Mouse (Mus musculus) Muller cell, postnatal 12 days (primary cell): ENCODE data around the gene Gadl1.

Experiments used
- DNase-seq: peaks from one replicate; pipeline ENCODE4 v3.0.0-alpha.2; 2015; ENCODE audit errors: inconsistent ontology term

Gene Gadl1

GRCm38 (mm10) chr9:115936350-115936749 is 27.1 kb downstream of the Gadl1 start:
- no peak for DNase-seq

GRCm38 (mm10) chr9:115937915-115938314 is 28.7 kb downstream of the Gadl1 start:
- DNase-seq, result no peak

GRCm38 (mm10) chr9:115939420-115939819 is 30.2 kb downstream of the Gadl1 start:
- no peak for DNase-seq

DNA sequence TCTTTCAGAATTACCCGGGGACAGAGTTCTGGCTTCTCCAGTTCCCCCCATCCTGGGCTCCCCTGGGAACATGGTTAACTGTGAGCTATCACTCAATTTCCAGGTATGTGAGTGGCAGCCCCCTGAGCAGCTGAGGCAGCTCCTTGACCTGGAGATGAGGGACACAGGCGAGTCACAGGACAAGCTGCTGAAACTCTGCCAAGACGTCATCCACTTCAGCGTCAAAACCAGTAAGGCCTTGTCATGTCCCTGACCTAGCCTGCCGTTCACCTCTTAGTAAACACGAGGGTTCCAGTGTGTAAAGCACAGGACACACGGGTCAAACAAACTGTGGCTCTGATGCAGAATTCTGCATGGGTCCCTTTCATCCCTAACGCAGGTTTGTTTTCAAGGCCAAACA is 31.9 kb downstream of the Gadl1 start:
- DNase-seq, result no peak

DNA sequence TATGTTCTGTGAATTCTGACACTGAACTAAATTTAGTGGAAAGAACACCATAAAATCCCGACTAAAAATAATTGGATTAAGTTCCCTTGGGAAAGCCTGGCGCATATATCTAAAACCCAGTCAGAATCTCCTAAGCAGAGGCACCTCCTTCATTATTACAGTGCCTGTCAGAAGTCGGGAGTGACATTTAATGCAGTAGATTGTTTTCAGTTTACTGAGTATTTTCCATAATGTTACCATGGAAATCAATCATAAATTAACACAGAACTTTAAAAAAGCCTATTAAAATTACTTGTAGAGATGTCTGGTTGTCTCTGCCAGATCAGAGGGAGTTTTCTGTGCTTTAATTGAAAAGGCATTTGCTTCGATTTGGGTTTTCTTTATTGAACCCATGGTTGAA is 33.2 kb downstream of the Gadl1 start:
- DNase-seq, result no peak

- no peak for DNase-seq
Observed at GRCm38 (mm10) chr9:115942989-115943388, 33.7 kb downstream of the Gadl1 start.

- DNase-seq, result no peak
Observed at GRCm38 (mm10) chr9:115943577-115944320, 34.5 kb downstream of the Gadl1 start.

DNA sequence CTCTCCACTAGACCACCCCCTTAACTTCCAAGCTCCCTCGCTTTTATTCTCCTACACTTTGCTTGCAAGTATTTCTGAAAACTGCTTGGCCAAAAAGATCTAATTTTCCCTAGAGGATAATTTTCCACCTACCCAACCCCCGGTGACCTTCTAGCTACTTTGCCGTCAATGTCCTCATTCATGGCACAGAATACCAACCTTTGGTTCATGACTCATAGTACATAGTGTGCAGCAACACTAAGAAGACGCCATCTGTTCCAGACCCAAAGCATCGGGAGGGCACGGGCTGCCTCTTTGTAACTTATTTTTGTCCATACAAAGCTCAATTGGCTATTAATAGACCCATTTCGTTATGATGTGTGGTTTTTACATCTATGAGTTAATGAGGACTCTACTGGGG is 55.8 kb downstream of the Gadl1 start:
- DNase-seq, result no peak

DNA sequence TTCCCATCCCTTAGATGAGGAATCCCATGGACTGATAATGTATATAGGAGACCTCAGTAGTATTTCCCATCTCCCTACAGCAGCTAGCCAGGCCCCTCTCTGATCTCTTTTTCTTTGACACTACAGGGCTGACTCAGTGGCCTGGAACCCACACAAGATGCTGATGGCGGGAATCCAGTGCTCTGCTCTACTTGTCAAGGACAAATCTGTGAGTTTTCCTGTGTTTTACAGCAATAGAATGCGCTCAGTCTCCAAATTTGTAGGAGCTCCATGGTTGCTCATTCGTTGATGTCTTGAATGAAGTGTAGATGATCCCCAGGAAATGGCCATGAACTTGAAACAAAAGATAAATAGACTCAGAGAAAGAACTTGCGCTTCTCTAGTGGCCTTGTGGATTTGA is 56.9 kb downstream of the Gadl1 start:
- DNase-seq, result peak; percentile 75

GRCm38 (mm10) chr9:115966746-115967145 is 57.5 kb downstream of the Gadl1 start:
- DNase-seq, result no peak

- DNase-seq, result peak; percentile 48
Observed at GRCm38 (mm10) chr9:115967638-115968037, 58.4 kb downstream of the Gadl1 start.

- no peak for DNase-seq
Observed at GRCm38 (mm10) chr9:115976901-115977300, 67.6 kb downstream of the Gadl1 start.

DNA sequence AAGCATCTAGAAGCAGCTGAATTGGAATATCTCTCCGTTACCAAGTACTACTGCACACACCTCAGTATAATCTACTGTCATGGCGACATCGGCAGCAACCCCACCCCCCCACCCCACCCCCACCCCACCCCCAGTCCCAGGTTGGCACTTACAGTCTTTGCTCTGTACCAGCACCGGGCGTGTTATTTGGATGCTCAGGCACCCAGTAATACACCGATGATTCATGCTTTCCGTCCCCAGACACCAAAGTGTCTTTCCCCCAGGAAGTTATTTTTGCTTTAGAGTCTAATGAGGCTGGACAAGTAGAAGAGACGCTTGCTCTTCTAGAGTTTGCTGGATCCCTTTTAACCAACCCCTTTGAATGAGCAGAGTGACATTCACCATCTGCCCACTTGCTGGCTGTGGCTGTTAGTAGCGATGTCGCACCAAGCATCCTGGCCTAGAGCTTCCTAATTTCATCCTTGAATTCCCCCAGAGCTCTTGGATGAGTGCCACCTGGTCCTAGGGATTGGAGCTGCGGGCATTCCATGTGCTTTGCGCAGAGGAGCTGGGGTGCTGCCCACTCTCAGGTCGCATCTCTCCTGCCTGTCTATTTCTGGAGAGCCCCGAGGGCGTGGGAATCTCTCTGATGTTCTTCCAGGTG is 68.5 kb downstream of the Gadl1 start:
- DNase-seq, result peak; percentile 99

GRCm38 (mm10) chr9:115978478-115978877 is 69.2 kb downstream of the Gadl1 start:
- no peak for DNase-seq

DNA sequence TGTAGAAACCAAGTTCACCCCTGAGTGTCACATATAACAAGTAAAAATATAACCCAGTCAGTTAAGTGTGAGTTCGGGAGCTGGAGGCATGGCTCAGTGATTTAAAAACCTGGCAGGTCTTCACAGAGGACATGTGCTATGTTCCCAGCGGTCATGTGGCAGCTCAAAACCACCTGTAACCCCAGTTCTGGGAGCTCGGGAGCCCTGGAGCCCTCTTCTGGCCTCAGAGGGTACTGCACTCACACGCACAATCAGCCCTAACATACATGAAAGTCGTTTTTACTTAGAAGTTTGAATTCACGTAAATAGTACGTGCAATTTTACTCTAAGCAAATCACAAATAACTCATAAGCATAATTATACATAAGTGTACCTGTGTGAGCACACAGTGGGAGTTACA is 81.4 kb downstream of the Gadl1 start:
- no peak for DNase-seq

GRCm38 (mm10) chr9:115994772-115995171 is 85.5 kb downstream of the Gadl1 start:
- no peak for DNase-seq

DNA sequence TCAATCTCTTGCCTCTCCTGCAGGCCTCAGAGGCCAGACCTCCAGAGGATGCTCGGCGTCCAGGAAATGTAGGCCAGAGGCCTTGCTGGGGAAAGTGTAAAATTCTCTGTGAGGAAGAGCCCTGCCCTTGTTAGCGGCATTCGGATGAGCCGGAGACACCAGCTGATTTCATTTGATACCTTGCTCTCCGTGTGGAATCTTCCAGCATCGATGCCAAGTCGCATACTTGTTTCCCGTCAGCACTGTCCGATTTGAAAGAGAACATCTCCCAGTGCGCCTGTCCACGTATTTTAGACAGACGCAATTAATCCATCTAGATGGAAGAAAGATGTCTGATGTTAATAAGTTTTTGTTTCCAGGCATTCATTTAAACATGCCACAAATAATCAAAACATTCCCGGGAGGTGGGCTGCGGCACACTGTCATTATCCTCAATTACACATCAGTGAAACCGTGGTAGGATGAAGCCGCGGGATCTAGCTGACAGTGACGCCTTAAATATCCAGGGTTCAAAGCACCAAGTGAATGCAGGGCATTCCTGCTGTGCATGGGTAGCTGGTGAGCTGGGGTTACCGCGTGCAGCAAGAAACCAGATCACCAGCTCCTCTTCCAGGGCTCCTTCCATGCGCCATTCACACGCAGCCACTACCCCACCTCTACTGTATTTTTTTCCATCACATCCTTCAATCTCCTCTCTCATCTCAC is 86.8 kb downstream of the Gadl1 start:
- DNase-seq, result peak; percentile 85

GRCm38 (mm10) chr9:115998383-115998782 is 89.1 kb downstream of the Gadl1 start:
- DNase-seq, result no peak

DNA sequence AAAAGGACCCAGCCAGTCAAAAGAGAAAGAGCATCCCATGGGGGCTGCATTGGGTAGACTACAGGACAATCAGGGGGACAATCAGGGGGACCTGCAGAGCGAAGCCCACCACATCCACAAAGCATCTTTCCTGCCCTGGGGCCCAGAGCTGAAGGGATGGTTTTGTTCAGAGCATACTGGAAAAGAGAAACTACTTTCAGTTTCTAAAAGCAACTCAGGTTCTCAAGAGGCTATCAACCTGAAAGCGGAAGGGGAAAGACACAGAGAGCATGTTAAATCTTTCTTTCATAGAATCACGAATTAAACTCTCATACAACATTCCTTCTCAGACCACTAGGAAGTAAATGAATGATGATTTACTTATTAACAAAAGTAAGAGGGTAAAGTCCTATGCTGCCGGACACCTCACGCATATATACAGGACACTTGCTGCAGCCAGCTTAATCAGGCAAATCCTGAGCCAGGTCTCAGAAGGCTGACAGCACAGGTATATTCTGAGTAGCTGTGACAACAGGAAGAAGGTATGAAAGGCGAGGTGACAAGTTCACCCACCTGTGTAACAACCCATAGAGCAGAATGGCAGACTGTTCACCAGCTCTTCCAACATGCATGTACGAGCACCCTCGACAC is 90.2 kb downstream of the Gadl1 start:
- DNase-seq, result no peak

- DNase-seq, result no peak
Observed at GRCm38 (mm10) chr9:116013911-116014310, 104.7 kb downstream of the Gadl1 start.

DNA sequence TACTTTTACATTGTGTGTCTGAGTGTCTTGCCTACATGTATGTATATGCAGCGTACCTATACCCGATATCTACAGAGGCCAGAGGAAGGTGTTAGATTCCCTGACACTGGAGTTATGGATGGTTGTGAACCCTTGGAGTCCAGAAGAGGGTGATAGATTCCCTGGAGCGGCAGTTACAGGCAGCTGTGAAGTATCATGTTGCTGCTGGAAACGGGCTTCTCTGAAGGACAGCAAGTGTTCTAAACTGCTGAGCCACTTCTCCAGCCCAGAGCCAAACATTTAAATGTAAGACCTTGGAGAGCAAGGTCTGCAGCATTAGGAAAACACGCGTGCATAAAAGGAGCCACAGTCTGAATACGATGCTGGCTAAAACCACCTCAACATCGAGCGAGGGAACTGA is 107.0 kb downstream of the Gadl1 start:
- DNase-seq, result no peak

GRCm38 (mm10) chr9:116017091-116017490 is 107.8 kb downstream of the Gadl1 start:
- no peak for DNase-seq
